Mouse (Mus musculus) embryonic fibroblast, embryonic 13.5 days (primary cell): ENCODE measurements around the gene Tmem248.

Experiments
- CTCF ChIP-seq: IDR thresholded peaks from 2 replicates; pipeline ENCODE4 v1.5.1; 2011; ENCODE audit warnings: mild to moderate bottlenecking, control low read depth, low read length, moderate library complexity, borderline replicate concordance; ENCODE audit not compliant: insufficient read depth
- POLR2A ChIP-seq: IDR thresholded peaks from 2 replicates; pipeline ENCODE4 v1.6.1; 2011; ENCODE audit warnings: low read depth, mild to moderate bottlenecking, control low read depth, low read length, moderate library complexity

- TF ChIP-seq CTCF (no peak), POLR2A (no peak)
Measured at GRCm38 (mm10) chr5:130257303-130257702, 40.4 kb downstream of the Tmem248 start.
